Mouse (Mus musculus) heart, postnatal 0 days (tissue): ENCODE results near the gene Lpp.

ENCODE experiments used
- CTCF ChIP-seq: IDR thresholded peaks from 2 replicates; pipeline ENCODE4 v1.5.1; 2016; ENCODE audit warnings: antibody characterized with exemption, control low read depth, low read depth
- EP300 ChIP-seq: IDR thresholded peaks from 2 replicates; pipeline ENCODE4 v1.6.1; 2016; ENCODE audit warnings: antibody characterized with exemption, low read depth

GRCm38 (mm10) chr16:24991059-24991541 lies 597.8 kb downstream of the Lpp start:
- TF ChIP-seq EP300 = no peak
- TF ChIP-seq CTCF = no peak
